Mouse (Mus musculus): ENCODE measurements around the gene Mical3. TPM values are rescaled to one million over a fixed set of nuclear protein-coding genes. Genes with fewer than 3 reads are reported as not detected.

Mical3 gene
- total and polyA plus RNA-seq, 2 experiments from 2014 or later = 30.8 to 94.8 TPM

DNA sequence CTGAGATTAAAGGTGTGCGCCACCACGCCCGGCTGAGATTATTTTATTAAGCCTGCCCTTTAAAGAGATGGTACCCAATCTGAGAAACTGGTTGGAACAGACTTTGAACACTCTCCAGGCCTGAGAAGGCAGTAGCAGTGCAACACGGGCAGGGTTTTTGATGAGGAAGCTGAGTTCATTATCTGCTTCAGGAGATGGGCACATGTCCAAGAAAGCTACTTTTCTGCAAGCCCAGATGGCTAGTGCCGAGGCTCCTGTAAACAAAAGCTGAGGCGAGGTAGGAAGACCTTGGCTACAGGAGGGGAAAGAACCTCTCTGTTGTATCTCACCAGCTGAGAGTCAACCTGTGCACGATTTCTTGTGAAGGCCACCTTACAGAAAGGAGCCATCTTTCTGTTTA is 11.5 kb upstream of the Mical3 start:
- ATAC-seq (ENCODE audit: insufficient read depth, low read depth) (no peak), DNase-seq (ENCODE audit: low spot score) (no peak)
- no peaks in the 10 kb centered on the region for H3K27me3 ChIP-seq (ENCODE audit: control insufficient read depth, insufficient read depth, low read length)
- H3K27ac ChIP-seq (ENCODE audit: low read depth) = no peak overlapping the region
- no peak for TF ChIP-seq EP300 (IDR thresholded peaks at IDR 0.05; ENCODE audit: low read depth)
- no peak for TF ChIP-seq CTCF (IDR thresholded peaks at IDR 0.05; ENCODE audit: low read depth)
- H3K9me3 ChIP-seq (replicated peaks; ENCODE audit: control insufficient read depth, low read length) = no peaks in the 10 kb centered on the region
- peaks cover 9% of the 10 kb centered on the region; the same call in 1 of the 2 replicates for H3K4me1 ChIP-seq (ENCODE audit: control insufficient read depth, insufficient read depth)
- no peak overlapping the region for H3K9ac ChIP-seq (replicated peaks; ENCODE audit: low read depth, low read length)
- H3K4me3 ChIP-seq (ENCODE audit: low read depth, low read length) = no peak overlapping the region
- H3K4me2 ChIP-seq (ENCODE audit: low read depth, low read length) = no peak overlapping the region
- no peaks in the 10 kb centered on the region for H3K36me3 ChIP-seq (replicated peaks; ENCODE audit: control insufficient read depth, insufficient read depth, low read length)
- 75% methylated on average over 7 of the region's 7 CpGs for WGBS

DNA sequence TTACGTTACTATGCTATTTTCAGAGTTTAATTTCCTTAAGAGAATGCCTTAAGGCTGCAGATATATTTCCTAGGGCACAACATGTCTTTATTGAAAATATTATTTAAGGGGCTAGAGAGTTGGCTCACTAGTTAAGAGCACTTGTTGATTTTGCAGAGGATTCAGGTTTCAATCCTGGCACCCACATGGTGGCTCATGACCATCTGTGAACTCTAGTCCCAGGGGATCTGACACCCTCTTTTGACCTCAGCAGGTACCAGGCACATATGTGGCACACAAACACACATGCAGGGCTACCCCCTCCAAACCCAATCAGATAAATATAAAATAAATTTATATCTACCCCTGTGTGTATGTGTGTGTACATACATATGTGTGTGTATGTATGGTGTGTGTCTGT is 8.5 kb upstream of the Mical3 start:
- peaks cover 7% of the 10 kb centered on the region; the same call in 1 of the 2 replicates for H3K4me1 ChIP-seq (ENCODE audit: control insufficient read depth, insufficient read depth)
- no peak for TF ChIP-seq EP300 (IDR thresholded peaks at IDR 0.05; ENCODE audit: low read depth)
- no peak for TF ChIP-seq CTCF (IDR thresholded peaks at IDR 0.05; ENCODE audit: low read depth)
- H3K9ac ChIP-seq (replicated peaks; ENCODE audit: low read depth, low read length) = no peak overlapping the region
- no peak overlapping the region for H3K4me2 ChIP-seq (ENCODE audit: low read depth, low read length)
- no peak for DNase-seq (ENCODE audit: low spot score)
- no peaks in the 10 kb centered on the region for H3K27me3 ChIP-seq (ENCODE audit: control insufficient read depth, insufficient read depth, low read length)
- no peak overlapping the region for H3K4me3 ChIP-seq (ENCODE audit: low read depth, low read length)
- ATAC-seq (ENCODE audit: insufficient read depth, low read depth) = no peak
- no peaks in the 10 kb centered on the region for H3K9me3 ChIP-seq (replicated peaks; ENCODE audit: control insufficient read depth, low read length)
- whole genome bisulfite sequencing = 86% methylated on average over 1 of the region's 1 CpGs
- H3K36me3 ChIP-seq (replicated peaks; ENCODE audit: control insufficient read depth, insufficient read depth, low read length) = no peaks in the 10 kb centered on the region
- no peak overlapping the region for H3K27ac ChIP-seq (ENCODE audit: low read depth)

GRCm38 (mm10) chr6:121138338-121139040 is 7.7 kb upstream of the Mical3 start:
- DNase-seq (ENCODE audit: low spot score) (no peak), ATAC-seq (ENCODE audit: insufficient read depth, low read depth) (no peak)
- no peak for TF ChIP-seq CTCF (IDR thresholded peaks at IDR 0.05; ENCODE audit: low read depth)
- no peak for TF ChIP-seq EP300 (IDR thresholded peaks at IDR 0.05; ENCODE audit: low read depth)
- no peak overlapping the region for H3K9ac ChIP-seq (replicated peaks; ENCODE audit: low read depth, low read length)
- 79% methylated on average over 12 of the region's 12 CpGs for WGBS
- H3K27me3 ChIP-seq (ENCODE audit: control insufficient read depth, insufficient read depth, low read length) = no peaks in the 10 kb centered on the region
- no peaks in the 10 kb centered on the region for H3K36me3 ChIP-seq (replicated peaks; ENCODE audit: control insufficient read depth, insufficient read depth, low read length)
- no peak overlapping the region for H3K27ac ChIP-seq (ENCODE audit: low read depth)
- 0 out of 2 replicates have a peak, but pooled peaks cover under 1% of the 10 kb centered on the region for H3K4me1 ChIP-seq (ENCODE audit: control insufficient read depth, insufficient read depth)
- no peak overlapping the region for H3K4me3 ChIP-seq (ENCODE audit: low read depth, low read length)
- H3K4me2 ChIP-seq (ENCODE audit: low read depth, low read length) = no peak overlapping the region
- no peaks in the 10 kb centered on the region for H3K9me3 ChIP-seq (replicated peaks; ENCODE audit: control insufficient read depth, low read length)

DNA sequence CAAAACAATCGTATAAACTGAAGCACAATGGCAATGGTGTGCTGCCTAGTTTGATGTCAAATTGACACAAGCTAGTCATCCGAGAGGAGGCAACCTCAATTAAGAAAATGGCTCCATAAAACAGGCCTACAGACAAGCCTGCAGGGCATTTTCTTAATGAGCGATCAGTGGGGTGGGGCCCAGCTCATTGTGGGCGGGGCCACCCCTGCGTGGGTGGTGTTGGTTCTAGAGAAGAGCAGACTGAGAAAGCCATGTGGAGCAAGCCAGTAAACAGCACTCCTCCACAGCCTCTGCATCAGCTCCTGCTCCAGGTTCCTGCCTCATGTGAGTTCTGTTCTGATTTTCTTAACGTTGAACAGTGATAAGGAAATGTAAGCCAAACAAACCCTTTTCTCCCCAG is 6.4 kb upstream of the Mical3 start:
- H3K4me3 ChIP-seq (ENCODE audit: low read depth, low read length) = no peak overlapping the region
- 54% methylated on average over 6 of the region's 6 CpGs for WGBS
- no peak overlapping the region for H3K27ac ChIP-seq (ENCODE audit: low read depth)
- H3K36me3 ChIP-seq (replicated peaks; ENCODE audit: control insufficient read depth, insufficient read depth, low read length) = no peaks in the 10 kb centered on the region
- no peaks in the 10 kb centered on the region for H3K4me1 ChIP-seq (ENCODE audit: control insufficient read depth, insufficient read depth)
- no peaks in the 10 kb centered on the region for H3K9me3 ChIP-seq (replicated peaks; ENCODE audit: control insufficient read depth, low read length)
- H3K4me2 ChIP-seq (ENCODE audit: low read depth, low read length) = no peak overlapping the region
- TF ChIP-seq EP300 (IDR thresholded peaks at IDR 0.05; ENCODE audit: low read depth) (no peak), CTCF (IDR thresholded peaks at IDR 0.05; ENCODE audit: low read depth) (no peak)
- ATAC-seq (ENCODE audit: insufficient read depth, low read depth) (no peak), DNase-seq (ENCODE audit: low spot score) (no peak)
- H3K9ac ChIP-seq (replicated peaks; ENCODE audit: low read depth, low read length) = no peak overlapping the region
- H3K27me3 ChIP-seq (ENCODE audit: control insufficient read depth, insufficient read depth, low read length) = no peaks in the 10 kb centered on the region

DNA sequence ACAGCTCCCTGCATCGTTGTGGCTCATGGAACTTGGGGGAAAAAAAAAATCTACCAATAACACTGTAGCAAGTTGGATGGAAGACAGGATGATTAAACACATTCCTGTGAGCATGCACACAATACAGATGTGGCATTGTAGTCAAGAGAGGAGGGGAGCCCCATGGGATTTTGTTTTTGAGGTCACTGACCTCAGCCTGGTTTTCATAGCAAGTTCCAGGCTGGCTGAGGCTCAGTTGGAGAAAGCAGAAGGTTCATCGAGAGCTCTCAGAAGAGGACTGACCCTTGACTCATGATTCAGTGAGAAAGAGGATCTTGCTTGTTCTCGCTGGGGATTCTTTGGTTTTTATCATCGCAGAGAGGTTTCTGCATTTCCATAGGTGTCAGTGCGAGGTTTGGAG is 4.1 kb upstream of the Mical3 start:
- Histone ChIP-seq H3K27me3 (ENCODE audit: control insufficient read depth, insufficient read depth, low read length) (peaks cover 3% of the 10 kb centered on the region; the same call in 1 of the 2 replicates), H3K4me3 (ENCODE audit: low read depth, low read length) (no peak overlapping the region), H3K9ac (replicated peaks; ENCODE audit: low read depth, low read length) (no peak overlapping the region), H3K4me2 (ENCODE audit: low read depth, low read length) (no peak overlapping the region), H3K36me3 (replicated peaks; ENCODE audit: control insufficient read depth, insufficient read depth, low read length) (no peaks in the 10 kb centered on the region), H3K27ac (ENCODE audit: low read depth) (no peak overlapping the region), H3K9me3 (replicated peaks; ENCODE audit: control insufficient read depth, low read length) (no peaks in the 10 kb centered on the region), H3K4me1 (ENCODE audit: control insufficient read depth, insufficient read depth) (peaks cover under 1% of the 10 kb centered on the region; the same call in 1 of the 2 replicates)
- WGBS = 59% methylated on average over 5 of the region's 5 CpGs
- no peak for TF ChIP-seq EP300 (IDR thresholded peaks at IDR 0.05; ENCODE audit: low read depth)
- TF ChIP-seq CTCF (IDR thresholded peaks at IDR 0.05; ENCODE audit: low read depth) = no peak
- DNase-seq (ENCODE audit: low spot score) (no peak), ATAC-seq (ENCODE audit: insufficient read depth, low read depth) (no peak)

DNA sequence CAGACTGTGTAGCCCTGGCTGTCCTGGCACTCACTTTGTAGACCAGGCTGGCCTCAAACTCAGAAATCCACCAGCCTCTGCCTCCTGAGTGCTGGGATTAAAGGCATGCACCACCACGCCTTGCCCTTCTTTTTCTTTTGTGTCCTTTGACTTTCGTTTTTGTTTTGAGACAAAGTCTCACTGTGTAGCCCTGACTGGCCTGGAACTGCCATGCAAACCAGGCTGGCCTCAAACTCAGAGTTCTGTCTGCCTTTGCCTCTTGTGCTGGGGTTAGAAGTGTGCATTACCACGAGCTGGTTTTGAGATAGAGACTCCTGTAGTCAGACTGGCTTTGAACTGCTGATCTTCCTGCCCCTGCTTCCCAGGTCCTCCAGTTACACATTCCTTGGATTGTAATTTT is 3.5 kb upstream of the Mical3 start:
- no peak overlapping the region for H3K27ac ChIP-seq (ENCODE audit: low read depth)
- no peak overlapping the region for H3K4me3 ChIP-seq (ENCODE audit: low read depth, low read length)
- no peaks in the 10 kb centered on the region for H3K9me3 ChIP-seq (replicated peaks; ENCODE audit: control insufficient read depth, low read length)
- 60% methylated on average over 3 of the region's 3 CpGs for WGBS
- TF ChIP-seq CTCF (IDR thresholded peaks at IDR 0.05; ENCODE audit: low read depth) (no peak), EP300 (IDR thresholded peaks at IDR 0.05; ENCODE audit: low read depth) (no peak)
- no peaks in the 10 kb centered on the region for H3K36me3 ChIP-seq (replicated peaks; ENCODE audit: control insufficient read depth, insufficient read depth, low read length)
- H3K4me1 ChIP-seq (ENCODE audit: control insufficient read depth, insufficient read depth) = peaks cover 6% of the 10 kb centered on the region; the same call in 1 of the 2 replicates
- ATAC-seq (ENCODE audit: insufficient read depth, low read depth) (no peak), DNase-seq (ENCODE audit: low spot score) (no peak)
- H3K27me3 ChIP-seq (ENCODE audit: control insufficient read depth, insufficient read depth, low read length) = peaks cover 3% of the 10 kb centered on the region; the same call in 1 of the 2 replicates
- H3K4me2 ChIP-seq (ENCODE audit: low read depth, low read length) = no peak overlapping the region
- no peak overlapping the region for H3K9ac ChIP-seq (replicated peaks; ENCODE audit: low read depth, low read length)

Measured in heart, postnatal 0 days (tissue).